Mouse (Mus musculus): ENCODE data around the gene Cfap54. TPM values are rescaled to one million over a fixed set of nuclear protein-coding genes. Genes with fewer than 3 reads are reported as not detected.
A peak's percentile ranks its signal among the peaks of the same experiment; 100 is the strongest.

Gene Cfap54
- polyA plus RNA-seq, 1 experiment from 2014 or later = 2.0 TPM

DNA sequence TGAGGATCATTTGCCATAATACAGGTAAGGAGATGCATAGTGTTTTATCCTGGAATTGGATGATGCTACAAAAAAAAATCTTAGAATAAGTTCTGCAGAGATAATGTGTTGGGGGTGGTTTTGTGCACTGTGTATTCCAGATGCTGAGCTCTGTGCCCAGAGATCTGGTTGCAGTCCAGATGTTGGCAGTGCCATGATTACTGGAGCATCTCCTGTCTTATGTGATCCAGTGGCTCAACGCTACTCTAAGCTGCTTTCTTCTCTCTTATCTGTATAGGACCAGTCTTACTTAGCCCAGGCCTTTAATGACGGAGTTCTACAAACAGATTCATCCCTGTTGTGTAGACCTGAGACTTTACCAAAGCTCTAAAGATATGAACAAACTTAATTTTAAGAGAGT, 10.5 kb upstream of the Cfap54 start:
- no peak overlapping the region for H3K9ac ChIP-seq
- no peak overlapping the region for H3K4me2 ChIP-seq (replicated peaks)
- no peak overlapping the region for H3K4me3 ChIP-seq
- H3K4me1 ChIP-seq = no peaks in the 10 kb centered on the region
- H3K36me3 ChIP-seq = no peaks in the 10 kb centered on the region
- H3K9me3 ChIP-seq (replicated peaks) = no peaks in the 10 kb centered on the region
- ATAC-seq (ENCODE audit: low FRiP score) = no peak
- 91% methylated on average over 2 of the region's 2 CpGs for WGBS
- H3K27ac ChIP-seq = no peak overlapping the region
- H3K27me3 ChIP-seq = no peaks in the 10 kb centered on the region

DNA sequence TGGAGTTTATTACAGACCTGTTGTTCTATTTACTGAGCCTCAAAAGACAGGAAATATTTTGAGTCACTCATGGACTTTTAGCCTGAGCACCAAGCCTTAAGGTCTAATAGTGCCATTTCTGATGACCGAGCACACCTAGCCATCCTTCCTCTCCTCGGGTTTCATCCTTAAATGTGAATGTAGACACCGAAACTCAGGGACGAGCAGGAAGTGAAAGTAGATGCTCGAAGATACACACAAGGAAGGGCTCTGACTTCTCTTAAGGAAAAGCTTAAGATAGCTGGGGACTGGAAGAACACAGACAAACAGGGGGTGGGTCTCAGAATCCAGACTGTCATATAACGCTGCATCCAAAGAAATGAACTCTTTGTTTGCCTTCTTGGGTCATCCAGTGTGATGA, 8.8 kb upstream of the Cfap54 start:
- no peaks in the 10 kb centered on the region for H3K27me3 ChIP-seq

DNA sequence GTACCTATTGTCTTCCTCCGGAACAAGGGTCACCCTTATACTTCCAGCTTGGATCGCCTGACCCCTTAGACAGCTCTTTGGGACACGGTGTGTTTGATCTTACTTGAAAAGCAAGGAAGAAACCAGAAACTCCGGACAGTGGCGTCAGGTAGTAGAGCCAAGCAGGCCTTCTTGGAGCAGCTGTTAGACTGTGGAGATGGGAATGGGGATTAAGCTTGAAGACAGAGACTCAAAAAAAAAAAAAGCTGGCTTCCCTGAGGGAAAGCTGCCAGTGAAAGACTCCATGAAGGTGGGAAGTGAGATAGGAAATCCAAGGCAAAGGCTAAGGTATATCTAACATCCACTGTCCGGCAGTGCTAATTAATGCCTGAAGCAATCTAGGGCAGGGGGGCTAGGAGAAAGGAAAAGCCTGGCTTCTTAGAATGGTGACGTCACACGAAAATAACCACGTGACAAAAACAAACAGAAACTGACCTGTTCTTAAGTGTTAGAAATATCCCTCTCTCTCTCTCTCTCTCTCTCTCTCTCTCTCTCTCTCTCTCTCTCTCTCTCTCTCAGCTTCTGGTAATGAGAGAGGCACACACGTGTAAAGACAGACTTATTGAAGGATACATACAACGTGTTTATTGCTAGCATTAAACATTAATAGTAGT, 7.1 kb upstream of the Cfap54 start:
- Histone ChIP-seq H3K4me1 (peaks cover 4% of the 10 kb centered on the region; the same call in 1 of the 2 replicates), H3K36me3 (no peaks in the 10 kb centered on the region), H3K9ac (no peak overlapping the region), H3K4me2 (replicated peaks) (no peak overlapping the region), H3K27ac (no peak overlapping the region), H3K9me3 (replicated peaks) (no peaks in the 10 kb centered on the region), H3K27me3 (no peaks in the 10 kb centered on the region), H3K4me3 (no peak overlapping the region)
- no peak for ATAC-seq (ENCODE audit: low FRiP score)
- 73% methylated on average over 11 of the region's 11 CpGs for WGBS

More for the DNA sequence above, 8.8 kb upstream of the Cfap54 start:
- 84% methylated on average over 6 of the region's 6 CpGs for WGBS
- no peak for ATAC-seq (ENCODE audit: low FRiP score)
- Histone ChIP-seq H3K9me3 (replicated peaks) (no peaks in the 10 kb centered on the region), H3K36me3 (no peaks in the 10 kb centered on the region), H3K4me2 (replicated peaks) (no peak overlapping the region), H3K4me3 (no peak overlapping the region), H3K4me1 (no peaks in the 10 kb centered on the region), H3K9ac (no peak overlapping the region), H3K27ac (no peak overlapping the region)

DNA sequence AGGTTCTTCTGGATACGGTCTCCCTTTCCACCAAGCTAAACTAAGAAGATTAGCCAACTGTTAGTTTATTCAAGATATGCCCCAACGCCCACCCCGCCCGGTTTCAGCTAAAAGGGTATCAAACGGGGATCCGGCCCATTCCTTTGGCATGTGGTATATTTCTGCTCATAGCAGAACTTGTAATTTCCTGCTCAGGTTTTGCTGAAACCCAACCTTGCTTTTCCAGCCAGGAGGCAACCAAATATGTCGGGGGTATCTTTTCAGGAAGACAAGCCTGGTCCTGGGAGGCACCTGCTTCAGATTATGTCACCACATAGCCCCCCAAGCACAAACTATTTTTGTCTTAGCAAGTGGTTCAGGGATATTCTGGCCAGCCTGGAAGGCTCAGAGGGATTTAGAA, 6.1 kb upstream of the Cfap54 start:
- Histone ChIP-seq H3K27ac (no peak overlapping the region), H3K4me3 (no peak overlapping the region), H3K4me2 (replicated peaks) (no peak overlapping the region), H3K36me3 (no peaks in the 10 kb centered on the region), H3K9me3 (replicated peaks) (no peaks in the 10 kb centered on the region), H3K4me1 (peaks cover 12% of the 10 kb centered on the region; the same call in 1 of the 2 replicates), H3K27me3 (no peaks in the 10 kb centered on the region), H3K9ac (no peak overlapping the region)
- no peak for ATAC-seq (ENCODE audit: low FRiP score)
- WGBS = 90% methylated on average over 7 of the region's 7 CpGs

DNA sequence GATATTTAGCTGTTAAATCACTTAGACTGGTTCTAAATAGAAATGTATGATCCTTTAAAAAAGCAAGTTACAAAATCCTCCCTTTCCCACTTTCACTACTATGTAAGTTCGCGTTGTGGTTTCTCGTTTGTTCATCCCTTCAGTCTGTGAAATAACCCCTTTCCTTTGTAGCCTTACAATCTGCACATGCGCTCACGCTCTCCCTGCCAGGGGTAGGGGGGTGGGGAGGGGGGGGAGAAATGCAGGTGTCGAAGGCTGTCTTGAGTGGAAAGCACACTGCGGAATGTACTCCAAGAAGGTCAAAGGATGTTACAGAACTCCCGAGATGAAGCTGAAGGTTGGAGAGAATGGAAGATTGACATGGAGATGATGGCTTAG, 2.5 kb upstream of the Cfap54 start:
- Histone ChIP-seq H3K4me2 (replicated peaks) (peak overlapping the region; percentile 2; the same call in 1 of the 2 replicates), H3K36me3 (no peaks in the 10 kb centered on the region), H3K27me3 (no peaks in the 10 kb centered on the region), H3K9ac (no peak overlapping the region), H3K4me1 (peaks cover 19% of the 10 kb centered on the region; the same call in 1 of the 2 replicates), H3K4me3 (no peak overlapping the region), H3K27ac (no peak overlapping the region), H3K9me3 (replicated peaks) (no peaks in the 10 kb centered on the region)
- ATAC-seq (ENCODE audit: low FRiP score) = no peak
- WGBS = 55% methylated on average over 8 of the region's 8 CpGs

DNA sequence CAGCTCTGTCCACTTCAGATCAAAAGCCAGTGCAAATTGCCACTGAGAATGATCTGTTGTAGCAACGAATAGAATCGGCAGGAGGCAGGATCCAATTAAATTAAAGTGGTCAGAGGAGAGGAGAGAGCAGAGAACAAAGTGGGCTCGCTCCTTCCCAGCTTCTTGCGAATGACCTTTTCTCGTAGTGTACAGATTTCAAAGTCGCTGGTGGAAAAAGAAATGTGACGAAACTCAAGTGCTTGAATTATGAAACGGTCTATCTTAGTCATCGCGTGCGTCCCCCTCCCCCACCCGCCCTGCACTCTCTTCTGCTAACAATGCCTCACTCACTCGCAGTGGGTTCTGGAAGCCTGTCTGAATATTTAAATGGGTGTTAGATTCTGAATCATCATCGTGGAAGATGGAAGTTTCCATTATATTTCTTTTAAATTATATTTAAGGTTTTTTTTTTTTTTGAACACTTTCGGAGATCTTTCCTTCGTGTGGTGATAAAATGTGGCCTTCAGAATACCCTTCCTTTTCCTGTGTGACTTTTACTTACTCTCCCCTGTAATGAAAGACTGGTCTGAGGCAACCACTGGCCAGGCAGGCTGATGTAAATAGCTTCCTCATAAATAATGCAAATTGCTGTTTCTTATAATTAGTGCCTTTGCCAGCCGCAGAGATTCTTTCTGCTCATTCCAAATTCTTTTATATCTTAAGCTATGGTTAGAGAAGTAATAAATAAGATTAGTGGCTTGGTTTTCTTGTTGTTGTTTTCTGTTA, 2.0 kb upstream of the Cfap54 start:
- WGBS = 8% methylated on average over 17 of the region's 17 CpGs
- Histone ChIP-seq H3K4me2 (replicated peaks) (peak overlapping the region; percentile 49), H3K9ac (no peak overlapping the region), H3K36me3 (no peaks in the 10 kb centered on the region), H3K27me3 (no peaks in the 10 kb centered on the region), H3K27ac (peak overlapping the region; percentile 66), H3K4me1 (peaks cover 19% of the 10 kb centered on the region; the same call in 1 of the 2 replicates), H3K9me3 (replicated peaks) (no peaks in the 10 kb centered on the region), H3K4me3 (peak overlapping the region; percentile 20; the same call in 1 of the 2 replicates)
- peak; percentile 61 for ATAC-seq (ENCODE audit: low FRiP score)

DNA sequence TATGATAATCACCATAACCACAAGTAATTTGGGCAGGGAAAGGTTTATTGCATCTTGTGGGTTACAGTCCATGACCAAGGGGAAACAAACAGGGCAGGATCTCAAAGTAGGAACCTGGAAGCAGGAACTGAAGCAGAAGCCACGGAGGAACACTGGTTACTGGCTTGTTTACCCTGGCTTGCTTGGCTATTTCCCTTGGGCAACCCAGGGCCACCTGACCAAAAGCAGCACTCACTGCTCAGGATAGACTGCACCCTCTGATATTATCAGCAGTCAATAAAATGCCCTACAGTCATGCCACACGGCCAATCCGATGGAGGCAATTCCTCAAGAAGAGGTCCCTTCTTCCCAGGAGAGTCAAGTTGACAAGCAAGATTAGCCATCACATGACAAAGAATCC, 1.9 kb downstream of the Cfap54 start:
- no peaks in the 10 kb centered on the region for H3K9me3 ChIP-seq (replicated peaks)
- H3K27ac ChIP-seq = no peak overlapping the region
- H3K36me3 ChIP-seq = no peaks in the 10 kb centered on the region
- ATAC-seq (ENCODE audit: low FRiP score) = no peak
- no peak overlapping the region for H3K4me3 ChIP-seq
- 88% methylated on average over 3 of the region's 3 CpGs for WGBS
- peaks cover 21% of the 10 kb centered on the region; the same call in 1 of the 2 replicates for H3K4me1 ChIP-seq
- H3K27me3 ChIP-seq = no peaks in the 10 kb centered on the region
- H3K9ac ChIP-seq = no peak overlapping the region
- no peak overlapping the region for H3K4me2 ChIP-seq (replicated peaks)

DNA sequence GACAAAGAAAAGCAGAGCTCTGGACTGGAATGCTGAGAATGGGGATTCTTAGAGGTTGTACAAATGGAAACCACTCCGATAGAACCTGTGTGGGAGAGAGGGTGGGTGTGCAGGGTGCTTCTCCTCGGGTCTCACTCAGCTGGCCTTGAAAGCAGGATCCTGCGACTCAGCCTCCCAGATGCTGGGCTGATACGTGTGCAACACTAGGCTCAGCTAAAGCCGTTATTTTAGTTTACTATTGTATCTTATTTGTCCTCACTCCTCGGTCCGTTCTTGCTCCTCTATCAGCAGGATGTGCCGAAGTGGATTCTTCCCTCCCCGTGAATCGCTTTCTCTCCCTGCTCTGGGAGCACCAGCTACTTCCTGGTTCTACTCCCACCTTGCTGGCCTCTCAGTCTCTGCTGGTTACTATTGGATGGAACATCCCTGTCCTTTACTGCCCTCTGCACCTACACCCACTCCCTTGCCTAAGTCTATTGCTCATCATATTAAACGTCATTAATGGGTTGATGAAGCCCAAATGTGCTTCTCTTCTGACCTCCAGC, 3.4 kb downstream of the Cfap54 start:
- H3K4me1 ChIP-seq = peaks cover 14% of the 10 kb centered on the region; the same call in 1 of the 2 replicates
- H3K4me3 ChIP-seq = no peak overlapping the region
- no peaks in the 10 kb centered on the region for H3K36me3 ChIP-seq
- 78% methylated on average over 11 of the region's 11 CpGs for WGBS
- ATAC-seq (ENCODE audit: low FRiP score) = no peak
- no peaks in the 10 kb centered on the region for H3K9me3 ChIP-seq (replicated peaks)
- no peaks in the 10 kb centered on the region for H3K27me3 ChIP-seq
- no peak overlapping the region for H3K4me2 ChIP-seq (replicated peaks)
- no peak overlapping the region for H3K9ac ChIP-seq
- H3K27ac ChIP-seq = no peak overlapping the region

DNA sequence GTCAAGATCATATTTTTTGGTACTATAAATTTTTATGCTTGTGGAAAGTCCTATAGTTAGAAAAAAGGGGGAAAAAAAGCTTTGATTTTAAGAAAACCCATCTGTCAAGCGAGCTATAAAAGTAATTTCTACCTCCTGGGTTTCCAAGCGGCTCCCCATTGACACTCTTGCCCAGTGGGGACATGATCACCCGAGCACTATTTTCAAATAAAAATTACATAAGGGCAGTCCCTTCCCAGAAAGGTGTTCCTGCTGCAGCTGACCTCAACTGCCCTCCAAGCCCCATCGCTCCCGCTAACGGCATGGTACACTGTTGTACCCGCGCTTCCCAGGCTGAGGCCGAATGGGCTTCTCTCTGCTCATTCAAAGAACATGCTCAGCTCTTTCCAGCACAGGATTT, 5.0 kb downstream of the Cfap54 start:
- peaks cover 6% of the 10 kb centered on the region; the same call in 1 of the 2 replicates for H3K4me1 ChIP-seq
- H3K9me3 ChIP-seq (replicated peaks) = no peaks in the 10 kb centered on the region
- no peak overlapping the region for H3K27ac ChIP-seq
- no peaks in the 10 kb centered on the region for H3K27me3 ChIP-seq
- H3K36me3 ChIP-seq = no peaks in the 10 kb centered on the region
- H3K9ac ChIP-seq = no peak overlapping the region
- no peak overlapping the region for H3K4me3 ChIP-seq
- H3K4me2 ChIP-seq (replicated peaks) = no peak overlapping the region
- ATAC-seq (ENCODE audit: low FRiP score) = no peak
- 82% methylated on average over 9 of the region's 9 CpGs for WGBS

DNA sequence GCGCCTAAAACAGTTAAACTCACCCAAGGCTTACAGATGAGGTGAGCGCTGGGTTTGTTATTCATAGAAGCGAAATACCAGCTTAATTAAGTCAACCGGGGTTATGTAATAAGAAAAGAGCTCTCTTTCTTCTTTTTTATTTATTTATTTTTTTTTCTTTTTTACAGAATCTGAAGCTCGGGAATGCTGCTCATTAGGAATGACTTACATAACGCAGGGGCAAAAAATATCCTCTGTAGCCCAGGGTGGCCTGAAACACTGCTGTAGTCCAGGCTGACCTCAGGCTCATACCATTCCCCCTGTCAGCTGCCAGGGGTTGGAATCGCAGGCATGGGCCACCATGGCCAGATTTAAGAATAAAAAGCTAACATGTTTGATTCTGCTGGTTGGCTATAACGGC, 5.6 kb downstream of the Cfap54 start:
- 75% methylated on average over 8 of the region's 8 CpGs for WGBS
- Histone ChIP-seq H3K4me3 (no peak overlapping the region), H3K4me1 (peaks cover 3% of the 10 kb centered on the region; the same call in 1 of the 2 replicates), H3K4me2 (replicated peaks) (no peak overlapping the region), H3K27me3 (no peaks in the 10 kb centered on the region), H3K36me3 (no peaks in the 10 kb centered on the region), H3K27ac (no peak overlapping the region), H3K9ac (no peak overlapping the region), H3K9me3 (replicated peaks) (no peaks in the 10 kb centered on the region)
- no peak for ATAC-seq (ENCODE audit: low FRiP score)

DNA sequence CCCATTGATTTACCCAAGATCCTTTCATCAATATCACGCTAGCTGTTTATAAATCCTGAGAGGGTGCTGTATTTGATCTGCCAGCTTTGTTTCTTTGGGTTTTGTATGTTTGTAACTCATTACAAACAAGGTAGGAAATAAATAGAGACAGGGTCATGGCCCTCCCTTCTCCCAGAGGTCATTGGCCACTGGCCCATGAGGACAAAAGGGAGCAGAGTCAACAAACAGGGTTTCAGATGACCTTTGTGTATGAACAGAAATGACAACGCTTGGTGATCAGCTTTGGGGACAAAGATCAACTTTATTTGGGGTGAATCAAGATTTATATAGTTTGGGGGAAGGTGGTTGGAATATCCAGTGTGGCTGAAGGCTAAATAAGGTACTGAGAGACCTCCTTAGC, 8.6 kb downstream of the Cfap54 start:
- WGBS = 83% methylated on average over 2 of the region's 2 CpGs
- Histone ChIP-seq H3K4me2 (replicated peaks) (no peak overlapping the region), H3K27me3 (no peaks in the 10 kb centered on the region), H3K36me3 (no peaks in the 10 kb centered on the region), H3K9me3 (replicated peaks) (no peaks in the 10 kb centered on the region), H3K4me1 (peaks cover 2% of the 10 kb centered on the region; the same call in 1 of the 2 replicates), H3K9ac (no peak overlapping the region), H3K4me3 (no peak overlapping the region), H3K27ac (no peak overlapping the region)
- ATAC-seq (ENCODE audit: low FRiP score) = no peak

DNA sequence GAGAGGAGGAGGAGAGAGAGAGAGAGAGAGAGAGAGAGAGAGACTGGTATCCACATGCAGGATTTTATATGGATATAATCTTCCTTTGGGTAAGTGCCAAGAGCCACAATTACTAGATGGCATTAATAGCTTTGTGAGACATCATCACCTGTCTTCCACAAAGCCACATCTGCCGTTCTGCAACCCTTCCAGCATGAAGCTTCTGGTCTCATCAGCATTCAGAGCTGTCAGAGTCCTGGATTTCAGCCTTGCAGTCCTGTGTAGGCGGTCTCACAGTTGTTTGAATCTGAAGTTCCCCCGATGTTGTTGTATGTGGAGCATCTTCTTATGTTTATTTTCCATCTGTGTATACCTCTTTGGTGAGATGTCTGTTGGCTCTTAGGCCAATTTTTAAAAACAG, 9.7 kb downstream of the Cfap54 start:
- H3K27ac ChIP-seq = no peak overlapping the region
- H3K9me3 ChIP-seq (replicated peaks) = no peaks in the 10 kb centered on the region
- H3K4me1 ChIP-seq = peaks cover 2% of the 10 kb centered on the region; the same call in 1 of the 2 replicates
- no peak overlapping the region for H3K9ac ChIP-seq
- H3K27me3 ChIP-seq = no peaks in the 10 kb centered on the region
- H3K4me2 ChIP-seq (replicated peaks) = no peak overlapping the region
- H3K4me3 ChIP-seq = no peak overlapping the region
- H3K36me3 ChIP-seq = no peaks in the 10 kb centered on the region
- ATAC-seq (ENCODE audit: low FRiP score) = no peak
- 74% methylated on average over 3 of the region's 3 CpGs for WGBS
